Mouse (Mus musculus) hindbrain, postnatal 0 days (tissue): ENCODE results near the gene Larp4b. TPM values are rescaled to one million over a fixed set of nuclear protein-coding genes. Genes with fewer than 3 reads are reported as not detected.
A peak's percentile ranks its signal among the peaks of the same experiment; 100 is the strongest.

ENCODE experiments used
- ATAC-seq: fragments of 200-750 bp; cut with Nextera tagmentation; 2 replicates; pipeline ENCODE4 v1.8.0; 2017; ENCODE audit warnings: mild to moderate bottlenecking, moderate TSS enrichment, moderate library complexity
- DNase-seq: peaks from one replicate; pipeline ENCODE4 v3.0.0-alpha.2; 2015; ENCODE audit warnings: low spot score
- H3K27ac ChIP-seq: fragments of 300-500 bp; sonication (generic); 2 replicates; pipeline ENCODE4 v1.5.1; 2014; ENCODE audit warnings: mild to moderate bottlenecking
- H3K27me3 ChIP-seq: fragments of 300-500 bp; sonication (generic); 2 replicates; pipeline ENCODE4 v1.6.1; 2014; ENCODE audit warnings: low read length, mixed read lengths; ENCODE audit not compliant: insufficient read depth
- H3K36me3 ChIP-seq: fragments of 300-500 bp; sonication (generic); 2 replicates; pipeline ENCODE4 v1.6.1; 2014; ENCODE audit warnings: low read length, mixed read lengths; ENCODE audit not compliant: insufficient read depth
- H3K4me1 ChIP-seq: fragments of 300-500 bp; sonication (generic); 2 replicates; pipeline ENCODE4 v1.6.1; 2014; ENCODE audit warnings: antibody characterized with exemption, low read length, mixed read lengths; ENCODE audit not compliant: insufficient read depth
- H3K4me2 ChIP-seq: fragments of 300-500 bp; sonication (generic); 2 replicates; pipeline ENCODE4 v1.6.1; 2014; ENCODE audit warnings: low read depth, mild to moderate bottlenecking, low read length, moderate library complexity, mixed read lengths
- H3K4me3 ChIP-seq: fragments of 300-500 bp; sonication (generic); 2 replicates; pipeline ENCODE4 v1.5.1; 2014; ENCODE audit warnings: low read length
- H3K9ac ChIP-seq: fragments of 300-500 bp; sonication (generic); replicated peaks from 2 replicates; pipeline ENCODE4 v1.6.1; 2014; ENCODE audit warnings: mild to moderate bottlenecking, low read length, moderate library complexity, mixed read lengths
- H3K9me3 ChIP-seq: fragments of 300-500 bp; sonication (generic); 2 replicates; pipeline ENCODE4 v1.6.1; 2016; ENCODE audit warnings: low read length, mixed read lengths
- CTCF ChIP-seq: IDR thresholded peaks from 2 replicates; pipeline ENCODE4 v1.5.1; 2016; ENCODE audit warnings: antibody characterized with exemption, control low read depth, low read depth
- WGBS: fragments of 180-500 bp; shearing (Covaris S2); extraction: QIAGEN DNeasy Blood & Tissue Kit; methylation state at CpG from one replicate; pipeline ENCODE4 v1.1.7; 2014; 5-methylcytosine and 5-hydroxymethylcytosine counted together
- polyA plus RNA-seq: library from polyadenylated mRNA; unstranded; fragments of >200 nt; fragmentation: Nextera tagmentation; extraction: Ambion mirVana; gene quantifications from 2 replicates; pipeline ENCODE4 v1.2.1, GENCODE M21; 2015
- total RNA-seq: library from RNA; depleted of rRNA; stranded (reverse); fragments of >200 nt; gene quantifications from 2 replicates; pipeline ENCODE4 v1.2.3, GENCODE M21; 2014

Larp4b gene
- total and polyA plus RNA-seq, 2 experiments from 2014 or later = 32.6 to 57.8 TPM

DNA sequence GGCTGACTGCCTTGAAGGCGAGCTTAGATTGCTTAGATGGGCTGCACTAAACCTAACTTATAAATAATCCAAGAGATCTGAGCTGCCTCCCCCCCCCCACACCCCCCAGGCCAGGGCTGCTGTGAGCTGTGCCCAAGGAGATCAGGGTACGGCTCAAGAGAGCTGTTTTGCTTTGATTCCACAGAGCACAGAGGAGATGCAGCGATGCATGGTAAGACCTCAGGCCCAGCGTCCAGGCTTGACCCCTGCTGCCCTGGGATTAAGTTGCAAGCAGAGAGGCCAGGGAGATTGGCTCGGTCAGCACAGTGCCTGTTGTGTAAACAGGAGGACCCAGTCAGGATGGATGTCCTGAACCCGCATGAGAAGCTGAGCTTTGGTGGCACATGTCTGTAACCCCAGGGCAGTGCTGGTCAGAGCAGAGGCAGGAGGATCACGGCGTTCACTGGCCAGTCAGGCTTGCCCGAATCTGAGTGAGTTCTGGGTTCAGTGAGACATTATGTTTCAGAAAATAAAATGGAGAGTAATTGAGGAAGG, 99.2 kb downstream of the Larp4b start:
- no peak for ATAC-seq
- 41% methylated on average over 9 of the region's 9 CpGs for WGBS

DNA sequence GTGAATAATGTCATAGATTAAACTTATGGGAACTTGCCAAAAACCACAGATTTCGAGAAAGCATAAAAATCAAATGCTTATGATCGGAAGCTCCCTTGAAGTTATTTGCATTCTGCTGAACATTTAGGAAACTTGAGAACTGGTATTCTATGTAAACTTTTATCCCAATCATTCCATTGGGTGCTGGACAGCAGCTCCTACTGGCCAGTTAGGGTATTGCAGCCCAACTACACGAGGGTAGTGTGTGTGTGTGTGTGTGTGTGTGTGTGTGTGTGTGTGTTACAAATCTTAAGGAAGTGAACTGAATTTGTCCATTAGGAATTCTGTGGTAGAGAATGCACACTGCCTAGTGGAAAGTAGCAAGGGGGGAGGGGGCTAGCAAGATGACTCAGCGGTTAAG, 101.0 kb downstream of the Larp4b start:
- no peak overlapping the region for H3K4me2 ChIP-seq
- no peaks in the 10 kb centered on the region for H3K27me3 ChIP-seq
- H3K36me3 ChIP-seq = no peaks in the 10 kb centered on the region
- H3K4me3 ChIP-seq = no peak overlapping the region
- no peak for DNase-seq
- WGBS = 83% methylated on average over 4 of the region's 4 CpGs
- peak; percentile 44 for TF ChIP-seq CTCF
- H3K9me3 ChIP-seq = no peaks in the 10 kb centered on the region
- no peak for ATAC-seq
- no peaks in the 10 kb centered on the region for H3K4me1 ChIP-seq
- no peak overlapping the region for H3K9ac ChIP-seq
- H3K27ac ChIP-seq = no peak overlapping the region

More for the DNA sequence above, 99.2 kb downstream of the Larp4b start:
- Histone ChIP-seq H3K27me3 (no peaks in the 10 kb centered on the region), H3K9me3 (no peaks in the 10 kb centered on the region), H3K36me3 (no peaks in the 10 kb centered on the region), H3K4me3 (no peak overlapping the region), H3K9ac (no peak overlapping the region), H3K4me1 (peaks cover 3% of the 10 kb centered on the region; the same call in 1 of the 2 replicates), H3K27ac (no peak overlapping the region), H3K4me2 (no peak overlapping the region)
- DNase-seq = no peak
- TF ChIP-seq CTCF = no peak

DNA sequence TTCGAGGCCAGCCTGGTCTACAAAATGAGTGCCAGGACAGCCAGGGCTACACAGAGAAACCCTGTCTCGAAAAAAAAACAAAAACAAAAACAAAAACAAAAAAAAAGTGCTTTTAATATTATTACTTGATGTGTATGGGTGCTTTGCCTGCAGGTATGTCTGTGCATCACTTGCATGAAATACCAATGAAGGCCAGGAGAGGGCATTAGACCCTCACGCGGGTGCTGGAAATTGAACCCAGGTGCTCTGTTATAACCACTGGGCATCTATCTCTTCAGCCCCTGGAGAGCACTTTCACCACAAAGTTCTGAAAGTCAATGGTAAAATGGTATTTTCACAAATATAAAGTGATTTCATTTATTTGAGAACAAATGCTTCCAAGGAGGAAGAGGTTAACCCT, 101.9 kb downstream of the Larp4b start:
- Histone ChIP-seq H3K4me2 (no peak overlapping the region), H3K27ac (no peak overlapping the region), H3K9ac (no peak overlapping the region), H3K4me1 (no peaks in the 10 kb centered on the region), H3K27me3 (no peaks in the 10 kb centered on the region), H3K36me3 (no peaks in the 10 kb centered on the region), H3K9me3 (no peaks in the 10 kb centered on the region), H3K4me3 (no peak overlapping the region)
- DNase-seq (no peak), ATAC-seq (no peak)
- TF ChIP-seq CTCF = no peak; the same call in 1 of the 2 replicates
- 68% methylated on average over 4 of the region's 4 CpGs for WGBS

DNA sequence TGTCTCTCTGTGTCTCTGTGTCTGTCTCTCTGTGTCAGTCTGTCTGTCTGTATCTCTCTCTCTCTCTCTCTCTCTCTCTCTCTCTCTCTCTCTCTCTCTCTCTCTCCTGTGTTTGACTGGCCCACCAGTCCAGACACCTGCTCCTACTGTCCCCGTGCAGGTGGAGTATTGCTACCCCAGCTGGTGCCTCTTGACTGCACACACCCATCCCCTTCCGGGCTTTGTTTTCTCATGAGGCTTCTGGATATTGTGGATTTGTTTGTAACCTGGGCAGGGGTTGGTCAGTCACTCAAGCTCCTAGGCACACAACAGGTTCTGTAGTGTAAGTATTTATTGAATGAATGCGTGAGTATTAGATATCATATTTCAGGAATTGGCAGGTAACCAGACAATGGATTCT, 104.4 kb downstream of the Larp4b start:
- TF ChIP-seq CTCF = no peak
- ATAC-seq (no peak), DNase-seq (no peak)
- no peak overlapping the region for H3K4me3 ChIP-seq
- no peak overlapping the region for H3K9ac ChIP-seq
- H3K9me3 ChIP-seq = no peaks in the 10 kb centered on the region
- WGBS = 78% methylated on average over 3 of the region's 3 CpGs
- no peak overlapping the region for H3K27ac ChIP-seq
- no peaks in the 10 kb centered on the region for H3K36me3 ChIP-seq
- H3K4me2 ChIP-seq = no peak overlapping the region
- H3K4me1 ChIP-seq = no peaks in the 10 kb centered on the region
- H3K27me3 ChIP-seq = no peaks in the 10 kb centered on the region

- peak; percentile 83 for ATAC-seq
- H3K4me1 ChIP-seq = no peaks in the 10 kb centered on the region
- no peaks in the 10 kb centered on the region for H3K27me3 ChIP-seq
- H3K36me3 ChIP-seq = no peaks in the 10 kb centered on the region
- H3K4me3 ChIP-seq = no peak overlapping the region
- no peaks in the 10 kb centered on the region for H3K9me3 ChIP-seq
- WGBS = 38% methylated on average over 19 of the region's 19 CpGs
- peak overlapping the region; percentile 25 for H3K4me2 ChIP-seq
- peak; percentile 28 for DNase-seq
- no peak for TF ChIP-seq CTCF
- no peak overlapping the region for H3K9ac ChIP-seq
- no peak overlapping the region for H3K27ac ChIP-seq
These were observed 105.2 kb downstream of the Larp4b start for GRCm38 (mm10) chr13:9198728-9199464.

DNA sequence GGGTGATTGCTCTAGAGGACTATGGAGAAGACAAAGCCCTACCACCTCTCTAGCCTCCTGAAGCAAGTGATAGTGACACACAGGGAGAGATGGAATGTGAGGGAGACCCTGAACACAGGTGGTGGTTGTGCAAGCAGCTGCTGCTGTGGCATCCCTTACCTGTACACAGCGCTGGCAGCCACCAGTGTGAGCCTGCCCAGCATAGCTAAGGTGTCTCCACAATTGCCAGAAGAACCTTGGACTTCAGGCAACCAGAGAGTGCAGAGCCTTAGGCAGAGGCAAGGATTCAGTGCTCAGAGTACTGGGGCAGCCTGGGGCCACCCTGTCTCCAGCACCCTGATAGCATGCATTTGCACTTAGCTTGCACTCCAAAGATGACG, 105.8 kb downstream of the Larp4b start:
- ATAC-seq = peak; percentile 25; the same call in 1 of the 2 replicates
- H3K36me3 ChIP-seq = no peaks in the 10 kb centered on the region
- no peaks in the 10 kb centered on the region for H3K27me3 ChIP-seq
- H3K9me3 ChIP-seq = no peaks in the 10 kb centered on the region
- H3K27ac ChIP-seq = no peak overlapping the region
- H3K4me1 ChIP-seq = no peaks in the 10 kb centered on the region
- H3K9ac ChIP-seq = no peak overlapping the region
- 38% methylated on average over 2 of the region's 2 CpGs for WGBS
- no peak for DNase-seq
- H3K4me2 ChIP-seq = peak overlapping the region; percentile 25
- TF ChIP-seq CTCF = no peak
- no peak overlapping the region for H3K4me3 ChIP-seq
